Mouse (Mus musculus) left cerebral cortex, postnatal 4 days (tissue): ENCODE measurements around the gene Clcnkb. TPM values are rescaled to one million over a fixed set of nuclear protein-coding genes. Genes with fewer than 3 reads are reported as not detected.

Experiments used
- DNase-seq: peaks from one replicate; pipeline ENCODE4 v3.0.0-alpha.2; 2022
- intact Hi-C: fragments of 180-260 bp; cut with DNase I; formaldehyde crosslinking; loops from one replicate; pipeline ENCODE4 v1.15.1; 2025
- total RNA-seq, 2 experiments: library from RNA; stranded (reverse); gene quantifications; 2 replicates each; pipeline ENCODE4 v1.2.3; 2021

Clcnkb gene
- total RNA-seq, 2 experiments from 2014 or later: not detected

- intact Hi-C loops: no loop called here
- no peak for DNase-seq
These were observed 50.7 kb downstream of the Clcnkb start for GRCm38 (mm10) chr4:141365126-141365525.

DNA sequence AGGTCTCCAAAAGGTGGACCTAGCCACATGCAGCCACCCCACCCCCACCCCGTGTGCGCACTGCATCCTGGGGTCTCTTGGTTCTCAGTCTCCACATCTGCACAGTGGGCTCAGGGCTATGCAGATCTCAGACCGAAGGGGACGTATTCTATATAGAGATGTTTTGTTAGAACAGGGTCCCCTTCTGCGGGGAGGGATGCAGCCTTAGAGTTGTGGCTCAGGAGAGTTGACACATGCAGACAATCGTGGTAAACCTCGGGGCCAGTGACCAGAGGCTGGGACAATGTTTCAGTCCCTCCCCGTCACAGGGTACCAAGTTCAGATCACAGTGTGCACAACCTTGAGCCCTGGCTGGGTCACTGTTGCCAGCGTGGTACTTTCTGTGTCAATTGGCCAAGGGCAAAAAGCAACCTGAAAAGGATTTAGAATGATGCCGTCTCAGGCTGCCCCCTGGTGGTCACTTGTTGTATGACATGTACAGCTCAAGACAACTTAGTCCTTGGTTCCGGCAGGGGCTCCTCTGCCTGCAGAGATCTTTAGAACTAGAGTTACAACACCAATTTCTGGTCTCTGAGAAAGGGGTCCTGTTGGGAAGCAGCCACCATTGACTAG, 52.8 kb downstream of the Clcnkb start:
- intact Hi-C loops: loop anchor here (2.0 to 5.0 kb wide), 2 partner anchors 90 to 221 kb away; no protein-coding TSS in a partner anchor
- DNase-seq: peak; percentile 83

GRCm38 (mm10) chr4:141360846-141361245, 55.0 kb downstream of the Clcnkb start:
- no peak for DNase-seq
- intact Hi-C loops: loop anchor here (5.0 kb wide), 1 partner anchor 219 kb away; no protein-coding TSS in a partner anchor

GRCm38 (mm10) chr4:141359222-141359621, 56.6 kb downstream of the Clcnkb start:
- intact Hi-C loops: no loop called here

DNA sequence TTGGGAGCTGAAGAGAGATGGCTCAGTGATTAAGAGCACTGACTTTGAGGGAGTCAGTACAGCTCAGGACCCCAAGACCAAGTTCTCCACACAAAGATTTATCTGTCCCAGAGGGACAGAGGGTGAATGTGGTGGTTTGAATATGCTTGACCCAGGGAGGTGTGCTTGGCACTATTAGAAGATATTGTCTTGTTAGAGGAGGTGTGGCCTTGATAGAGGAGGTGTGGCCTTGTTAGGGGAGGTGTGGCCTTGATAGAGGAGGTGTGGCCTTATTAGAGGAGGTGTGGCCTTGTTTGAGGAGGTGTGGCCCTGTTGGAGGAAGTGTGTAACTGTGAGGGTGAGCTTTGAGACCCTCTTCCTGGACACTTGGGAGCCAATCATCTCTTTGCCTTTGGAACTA, 58.0 kb downstream of the Clcnkb start:
- DNase-seq: no peak
- intact Hi-C loops: no loop called here

More at GRCm38 (mm10) chr4:141359222-141359621, 56.6 kb downstream of the Clcnkb start:
- no peak for DNase-seq

Other genes with a start within 250 kb of the Clcnkb start
- gene Rsg1, start 202.1 kb downstream of the Clcnkb start, total RNA-seq: 1 to 10 TPM; 4.3 to 5.1 TPM
- 1 to 10 TPM; 1.8 to 2.4 TPM for gene Arhgef19, start 176.5 kb downstream of the Clcnkb start, total RNA-seq
- 1 to 10 TPM; 1.6 TPM for gene Epha2, start 114.8 kb downstream of the Clcnkb start, total RNA-seq
- gene Fam131c, start 47.8 kb downstream of the Clcnkb start, total RNA-seq: 10 to 100 TPM; 32.5 to 35.1 TPM
- gene Clcnka, start 17.3 kb downstream of the Clcnkb start, total RNA-seq: under 1 TPM in 1 of 2 experiments, not detected in 1; 0.60 TPM
- not detected for gene Hspb7, start 4.8 kb upstream of the Clcnkb start, total RNA-seq
- gene Srarp, start 20.1 kb upstream of the Clcnkb start, total RNA-seq: 1 to 10 TPM; 1.5 to 1.8 TPM
- 10 to 100 TPM; 32.7 to 35.3 TPM for gene Zbtb17, start 28.6 kb upstream of the Clcnkb start, total RNA-seq
- 10 to 100 TPM; 80.6 to 86.1 TPM for gene Spen, start 122.6 kb upstream of the Clcnkb start, total RNA-seq
- 10 to 100 TPM; 19.8 to 23.8 TPM for gene Fblim1, start 190.1 kb upstream of the Clcnkb start, total RNA-seq
- under 1 TPM; 0.38 to 0.46 TPM for gene Tmem82, start 202.6 kb upstream of the Clcnkb start, total RNA-seq
- 1 to 10 TPM; 1.1 to 1.7 TPM for gene Slc25a34, start 207.8 kb upstream of the Clcnkb start, total RNA-seq
- gene Plekhm2, start 248.9 kb upstream of the Clcnkb start, total RNA-seq: 10 to 100 TPM; 44.1 to 51.1 TPM